Mouse (Mus musculus): ENCODE measurements around the gene Tpm3. TPM values are rescaled to one million over a fixed set of nuclear protein-coding genes. Genes with fewer than 3 reads are reported as not detected.

Tpm3 gene
- polyA plus RNA-seq, 1 experiment from 2014 or later, result 373 TPM

DNA sequence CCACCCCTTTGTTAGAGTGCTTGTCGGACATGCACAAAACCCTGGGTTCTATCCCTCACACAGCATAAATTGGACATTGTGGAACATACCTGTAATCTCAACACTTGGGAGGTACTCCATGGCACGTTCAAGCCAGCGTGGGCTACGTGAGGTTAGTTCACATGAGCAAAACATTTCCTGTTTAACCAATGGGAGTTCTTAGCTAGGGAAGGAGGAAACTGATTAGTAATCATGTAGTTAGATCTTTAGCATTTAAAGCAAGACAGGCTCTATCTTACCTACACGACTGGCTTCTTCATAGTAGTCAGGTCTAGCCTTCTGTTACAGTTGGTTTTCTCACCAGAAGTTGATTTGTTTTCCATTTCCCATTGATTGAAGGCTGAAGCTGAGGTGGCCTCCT lies 13.6 kb downstream of the Tpm3 start:
- no peak overlapping the region for H3K9ac ChIP-seq
- H3K4me3 ChIP-seq, result no peak overlapping the region
- H3K27me3 ChIP-seq, result no peaks in the 10 kb centered on the region
- H3K4me2 ChIP-seq, result no peak overlapping the region
- H3K27ac ChIP-seq (replicated peaks), result no peak overlapping the region
- H3K36me3 ChIP-seq, result peaks cover 51% of the 10 kb centered on the region
- no peak for ATAC-seq (ENCODE audit: low read depth)
- peaks cover 44% of the 10 kb centered on the region for H3K4me1 ChIP-seq (replicated peaks)
- WGBS, result 94% methylated on average over 5 of the region's 5 CpGs
- H3K9me3 ChIP-seq, result no peaks in the 10 kb centered on the region

DNA sequence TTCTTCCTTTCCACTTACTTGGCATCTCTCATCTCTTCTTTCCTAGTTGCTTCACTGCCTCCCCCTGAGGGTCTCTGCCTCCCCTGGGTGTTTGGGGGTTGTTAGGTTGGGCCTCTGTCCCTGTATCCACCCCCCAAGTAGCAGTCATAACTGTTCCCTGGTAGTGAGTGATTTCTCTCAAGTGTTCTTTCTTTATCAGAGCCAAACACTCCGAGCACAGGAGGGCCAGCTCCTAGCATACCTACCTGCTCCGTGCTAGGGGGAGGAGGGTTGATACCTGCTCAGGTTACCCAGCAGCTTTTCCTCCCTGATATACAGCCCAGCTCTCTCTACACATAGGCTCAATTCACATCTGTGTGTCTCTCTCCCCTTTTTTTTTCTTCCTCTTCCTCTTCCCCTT lies 16.2 kb downstream of the Tpm3 start:
- 95% methylated on average over 2 of the region's 2 CpGs for WGBS
- H3K4me3 ChIP-seq, result no peak overlapping the region

DNA sequence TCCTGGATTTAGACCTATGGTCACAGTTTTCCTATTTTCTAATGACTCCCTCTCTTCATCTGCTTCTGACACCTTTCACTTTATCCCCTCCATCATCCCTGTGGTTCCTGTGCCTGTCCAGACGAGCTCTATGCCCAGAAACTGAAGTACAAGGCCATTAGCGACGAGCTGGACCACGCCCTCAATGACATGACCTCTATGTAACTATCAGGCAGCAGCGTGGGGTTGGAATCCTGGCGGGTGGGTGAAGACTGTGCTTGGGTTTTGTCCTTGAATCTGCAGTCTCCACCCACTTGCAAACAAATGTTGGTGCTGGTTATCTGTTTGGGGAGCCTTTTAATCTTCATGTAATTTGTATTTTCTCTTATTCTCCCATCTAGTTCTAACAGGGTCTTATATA lies 18.4 kb downstream of the Tpm3 start:
- 93% methylated on average over 6 of the region's 6 CpGs for WGBS
- no peak overlapping the region for H3K4me2 ChIP-seq
- H3K4me3 ChIP-seq, result no peak overlapping the region
- ATAC-seq (ENCODE audit: low read depth), result no peak
- no peaks in the 10 kb centered on the region for H3K9me3 ChIP-seq
- H3K9ac ChIP-seq, result no peak overlapping the region
- no peak overlapping the region for H3K27ac ChIP-seq (replicated peaks)
- peaks cover 98% of the 10 kb centered on the region for H3K36me3 ChIP-seq
- H3K27me3 ChIP-seq, result no peaks in the 10 kb centered on the region
- H3K4me1 ChIP-seq (replicated peaks), result no peaks in the 10 kb centered on the region

More for the DNA sequence above, 16.2 kb downstream of the Tpm3 start:
- Histone ChIP-seq H3K27ac (replicated peaks) (no peak overlapping the region), H3K4me1 (replicated peaks) (peaks cover 19% of the 10 kb centered on the region), H3K27me3 (no peaks in the 10 kb centered on the region), H3K4me2 (no peak overlapping the region), H3K9me3 (no peaks in the 10 kb centered on the region), H3K36me3 (peaks cover 75% of the 10 kb centered on the region), H3K9ac (no peak overlapping the region)
- ATAC-seq (ENCODE audit: low read depth), result no peak

DNA sequence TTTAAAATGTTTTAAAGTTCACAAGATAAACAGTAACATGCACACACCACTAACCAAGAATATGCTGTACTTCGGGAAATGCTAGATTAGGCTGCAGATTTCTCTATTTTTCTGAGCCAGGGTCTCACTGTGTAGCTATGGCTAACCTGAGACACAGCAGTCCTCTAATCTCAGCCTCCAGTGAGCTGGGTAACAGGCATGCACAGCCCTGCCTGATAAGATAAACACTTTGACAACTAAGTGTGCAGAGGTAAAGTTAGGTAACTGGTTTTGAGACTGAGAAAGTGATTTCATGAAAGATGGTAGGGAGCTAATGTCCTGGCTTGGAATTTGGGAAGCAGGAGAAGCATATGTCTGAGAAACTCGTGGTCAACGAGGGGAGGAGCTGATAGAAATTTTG lies 22.0 kb downstream of the Tpm3 start:
- H3K9ac ChIP-seq, result no peak overlapping the region
- peaks cover 82% of the 10 kb centered on the region for H3K36me3 ChIP-seq
- no peaks in the 10 kb centered on the region for H3K4me1 ChIP-seq (replicated peaks)
- ATAC-seq (ENCODE audit: low read depth), result no peak
- no peak overlapping the region for H3K4me2 ChIP-seq
- H3K27me3 ChIP-seq, result no peaks in the 10 kb centered on the region
- H3K4me3 ChIP-seq, result no peak overlapping the region
- WGBS, result 92% methylated on average over 3 of the region's 3 CpGs
- H3K9me3 ChIP-seq, result no peaks in the 10 kb centered on the region
- no peak overlapping the region for H3K27ac ChIP-seq (replicated peaks)

DNA sequence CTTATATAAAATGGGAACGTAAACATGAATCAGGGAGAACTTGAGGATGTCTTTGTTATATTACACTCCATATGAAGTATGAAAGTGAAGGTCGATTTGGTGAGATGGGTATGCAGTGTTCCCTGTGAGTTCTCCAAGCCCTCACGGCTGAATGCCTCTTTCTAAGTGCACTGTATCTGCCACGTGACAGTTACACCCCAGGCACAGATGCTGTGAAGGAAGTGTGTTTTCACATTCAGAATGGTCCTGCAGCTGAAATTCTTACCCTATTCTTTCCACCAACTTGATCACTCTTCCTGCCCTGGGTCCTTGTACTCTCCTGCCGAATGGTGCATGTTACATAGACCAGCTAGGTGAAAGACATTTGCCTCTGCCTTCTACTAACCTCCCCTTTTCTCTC lies 25.5 kb downstream of the Tpm3 start:
- H3K27ac ChIP-seq (replicated peaks), result no peak overlapping the region
- no peak overlapping the region for H3K4me3 ChIP-seq
- no peaks in the 10 kb centered on the region for H3K4me1 ChIP-seq (replicated peaks)
- no peaks in the 10 kb centered on the region for H3K9me3 ChIP-seq
- no peaks in the 10 kb centered on the region for H3K27me3 ChIP-seq
- peaks cover 68% of the 10 kb centered on the region for H3K36me3 ChIP-seq
- no peak overlapping the region for H3K9ac ChIP-seq
- ATAC-seq (ENCODE audit: low read depth), result no peak
- 88% methylated on average over 5 of the region's 5 CpGs for WGBS
- H3K4me2 ChIP-seq, result no peak overlapping the region

DNA sequence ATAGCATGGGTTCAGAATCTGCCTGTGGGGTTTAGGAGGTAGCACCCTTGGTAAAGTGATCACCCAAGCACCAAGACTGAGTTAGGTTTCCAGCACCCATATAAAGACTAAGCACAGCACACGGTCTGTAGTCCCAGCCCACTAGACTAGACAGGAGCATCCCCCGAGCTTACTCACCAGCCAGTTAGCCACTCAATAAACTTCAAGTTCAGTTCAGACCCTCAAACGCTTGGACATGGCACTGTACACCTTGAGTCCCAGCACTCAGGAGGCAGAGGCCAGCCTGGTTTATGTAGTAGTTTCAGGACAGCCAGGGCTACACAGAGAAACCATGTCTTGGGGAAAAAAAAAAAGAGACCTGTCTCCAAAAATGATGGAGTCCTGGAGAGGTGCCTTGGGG lies 28.6 kb downstream of the Tpm3 start:
- no peak for ATAC-seq (ENCODE audit: low read depth)
- no peaks in the 10 kb centered on the region for H3K4me1 ChIP-seq (replicated peaks)
- H3K4me2 ChIP-seq, result no peak overlapping the region
- no peak overlapping the region for H3K27ac ChIP-seq (replicated peaks)
- no peaks in the 10 kb centered on the region for H3K9me3 ChIP-seq
- no peak overlapping the region for H3K9ac ChIP-seq
- WGBS, result 89% methylated on average over 3 of the region's 3 CpGs
- peaks cover 38% of the 10 kb centered on the region for H3K36me3 ChIP-seq
- H3K27me3 ChIP-seq, result no peaks in the 10 kb centered on the region
- no peak overlapping the region for H3K4me3 ChIP-seq

DNA sequence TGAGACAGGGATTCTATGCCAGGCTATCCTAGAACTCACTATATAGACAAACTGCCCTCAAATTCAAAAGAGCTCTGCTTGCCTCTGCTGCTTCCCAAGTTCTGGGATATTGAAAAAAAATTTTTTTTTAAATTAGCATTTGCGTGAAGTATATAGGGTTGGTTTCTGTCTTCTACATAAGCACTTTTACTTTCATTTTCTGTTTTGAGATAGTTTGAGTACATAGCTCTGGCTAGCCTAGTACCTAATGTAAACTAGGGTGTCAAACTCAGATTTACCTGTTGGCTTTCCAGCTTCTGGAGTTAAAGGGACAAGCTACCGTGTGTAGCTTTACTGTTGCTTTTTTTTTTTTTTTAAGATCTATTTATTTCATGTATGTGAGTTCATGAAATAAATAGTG lies 29.2 kb downstream of the Tpm3 start:
- WGBS, result 100% methylated on average over 2 of the region's 2 CpGs
- H3K4me1 ChIP-seq (replicated peaks), result no peaks in the 10 kb centered on the region
- H3K9ac ChIP-seq, result no peak overlapping the region

DNA sequence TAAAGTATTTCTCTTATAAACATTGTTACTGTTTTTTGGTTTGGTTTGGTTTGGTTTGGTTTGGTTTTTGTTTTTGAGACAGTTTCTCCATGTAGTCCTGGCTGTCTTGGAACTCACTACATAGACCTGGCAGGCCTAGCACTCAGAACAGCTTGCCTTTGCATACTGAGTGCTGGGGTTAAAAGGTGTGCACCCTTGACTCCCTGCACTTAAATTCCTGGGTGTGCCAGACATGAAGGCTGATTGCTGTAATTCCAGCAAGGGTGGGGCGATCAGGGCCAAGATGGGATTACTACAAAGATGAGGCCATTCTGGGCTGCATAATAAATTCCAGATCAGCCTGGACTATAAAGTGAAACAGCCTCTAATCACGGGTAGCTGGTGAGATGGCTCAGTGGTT lies 29.8 kb downstream of the Tpm3 start:
- Histone ChIP-seq H3K9ac (no peak overlapping the region), H3K27me3 (no peaks in the 10 kb centered on the region), H3K36me3 (peaks cover 36% of the 10 kb centered on the region), H3K4me2 (no peak overlapping the region), H3K27ac (replicated peaks) (no peak overlapping the region), H3K9me3 (no peaks in the 10 kb centered on the region), H3K4me3 (no peak overlapping the region), H3K4me1 (replicated peaks) (no peaks in the 10 kb centered on the region)
- 61% methylated on average over 2 of the region's 2 CpGs for WGBS
- ATAC-seq (ENCODE audit: low read depth), result no peak

More for the DNA sequence above, 29.2 kb downstream of the Tpm3 start:
- no peaks in the 10 kb centered on the region for H3K9me3 ChIP-seq
- H3K27me3 ChIP-seq, result no peaks in the 10 kb centered on the region
- H3K4me3 ChIP-seq, result no peak overlapping the region
- H3K27ac ChIP-seq (replicated peaks), result no peak overlapping the region
- no peak for ATAC-seq (ENCODE audit: low read depth)
- H3K36me3 ChIP-seq, result peaks cover 36% of the 10 kb centered on the region
- H3K4me2 ChIP-seq, result no peak overlapping the region

DNA sequence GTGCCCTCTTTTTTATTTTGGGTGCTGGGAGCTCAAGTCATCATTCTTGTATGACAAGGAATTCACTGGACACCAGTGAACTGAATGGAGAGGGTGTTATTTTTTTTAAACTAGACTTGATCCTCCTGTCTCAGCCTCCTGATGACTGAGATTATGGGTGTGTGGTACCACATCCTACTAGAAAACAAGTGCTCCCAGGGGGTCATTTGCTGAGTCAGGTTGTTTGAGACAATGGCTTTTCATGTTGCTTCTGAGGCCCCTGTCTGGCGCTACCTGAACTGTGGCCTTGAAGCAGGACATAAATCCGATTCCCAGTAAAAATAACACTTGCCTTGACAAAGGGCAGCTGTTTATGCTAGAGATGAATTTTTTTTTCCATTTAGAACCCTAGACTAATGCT lies 30.7 kb downstream of the Tpm3 start:
- Histone ChIP-seq H3K36me3 (peaks cover 33% of the 10 kb centered on the region), H3K9me3 (no peaks in the 10 kb centered on the region), H3K4me2 (no peak overlapping the region), H3K4me1 (replicated peaks) (no peaks in the 10 kb centered on the region), H3K27me3 (no peaks in the 10 kb centered on the region), H3K27ac (replicated peaks) (no peak overlapping the region), H3K4me3 (no peak overlapping the region), H3K9ac (no peak overlapping the region)
- ATAC-seq (ENCODE audit: low read depth), result no peak
- WGBS, result 84% methylated on average over 2 of the region's 2 CpGs

DNA sequence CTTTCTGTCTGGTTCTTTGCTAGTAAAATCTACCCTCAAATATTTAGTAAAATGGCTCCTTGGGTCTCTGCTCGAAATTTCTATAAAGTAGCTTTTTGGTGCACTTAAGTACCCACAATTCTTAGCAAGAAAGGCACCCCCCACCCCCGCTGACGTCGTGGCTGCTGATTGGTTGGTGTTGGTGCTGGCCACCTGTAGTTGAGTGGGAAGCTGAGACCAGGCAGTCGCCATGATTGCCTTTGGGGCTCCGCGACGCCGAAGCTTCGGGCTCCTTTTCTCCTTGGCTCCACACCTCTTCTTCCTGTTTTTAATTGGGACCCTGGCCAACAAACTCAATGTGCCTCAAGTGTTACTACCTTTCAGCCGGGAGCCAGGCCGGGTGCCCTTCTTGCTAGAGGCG lies 31.5 kb downstream of the Tpm3 start, which contains the start of gene Nup210l:
TSS of gene Nup210l (plus strand) at position 195 of the 400 bp plus-strand sequence.
- Histone ChIP-seq H3K9me3 (no peaks in the 10 kb centered on the region), H3K27me3 (no peaks in the 10 kb centered on the region), H3K4me2 (no peak within 1 kb of the TSS), H3K36me3 (peaks cover 25% of the 10 kb centered on the region), H3K4me1 (replicated peaks) (no peaks in the 10 kb centered on the region), H3K4me3 (no peak within 1 kb of the TSS), H3K27ac (replicated peaks) (no peak within 1 kb of the TSS), H3K9ac (no peak within 1 kb of the TSS)
- WGBS, result 79% methylated on average over 13 of the region's 13 CpGs
- ATAC-seq (ENCODE audit: low read depth), result no peak

DNA sequence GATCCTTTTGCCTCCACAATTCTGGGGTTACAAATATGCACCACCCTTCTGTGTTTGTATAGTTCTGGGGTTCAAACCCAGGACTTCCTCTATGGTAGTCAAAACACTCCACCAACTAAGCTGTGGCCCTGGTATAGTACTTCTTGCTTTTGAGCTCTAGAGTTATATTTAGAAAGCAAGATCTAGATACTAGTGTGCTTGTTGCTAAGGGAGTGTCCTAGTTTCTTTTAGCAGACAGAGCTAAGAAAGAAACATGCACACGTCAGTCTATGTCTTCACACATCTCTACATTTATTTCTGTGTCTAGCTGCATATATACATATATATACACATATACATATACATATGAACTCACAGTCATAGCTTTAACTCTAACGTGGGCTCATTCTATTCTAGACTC lies 39.3 kb downstream of the Tpm3 start:
- no peak overlapping the region for H3K4me2 ChIP-seq
- WGBS, result 80% methylated on average over 2 of the region's 2 CpGs
- no peaks in the 10 kb centered on the region for H3K36me3 ChIP-seq
- no peak overlapping the region for H3K27ac ChIP-seq (replicated peaks)
- H3K9me3 ChIP-seq, result no peaks in the 10 kb centered on the region
- H3K27me3 ChIP-seq, result no peaks in the 10 kb centered on the region
- H3K4me1 ChIP-seq (replicated peaks), result no peaks in the 10 kb centered on the region
- H3K9ac ChIP-seq, result no peak overlapping the region
- H3K4me3 ChIP-seq, result no peak overlapping the region
- ATAC-seq (ENCODE audit: low read depth), result no peak

DNA sequence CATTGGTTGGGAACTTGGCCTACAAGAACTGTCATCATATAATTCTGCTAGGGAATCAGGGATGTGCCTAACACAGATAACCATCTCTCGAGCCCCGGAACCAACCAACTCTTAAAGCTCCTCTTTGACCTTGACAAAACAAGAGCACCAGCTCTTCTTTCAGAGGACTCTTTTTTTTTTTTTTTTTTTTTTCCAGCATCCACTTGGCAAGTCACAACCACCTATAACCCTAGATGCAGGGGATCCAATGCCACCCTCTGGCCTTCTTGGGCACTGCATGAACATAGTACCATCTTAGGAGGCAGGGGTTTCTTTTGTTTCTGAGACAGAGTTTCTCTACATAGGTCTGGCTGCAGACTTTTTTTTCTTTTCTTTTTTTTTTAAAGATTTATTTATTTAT lies 41.9 kb downstream of the Tpm3 start:
- H3K9ac ChIP-seq, result no peak overlapping the region
- ATAC-seq (ENCODE audit: low read depth), result no peak
- H3K4me3 ChIP-seq, result no peak overlapping the region
- no peaks in the 10 kb centered on the region for H3K36me3 ChIP-seq
- H3K4me2 ChIP-seq, result no peak overlapping the region
- no peaks in the 10 kb centered on the region for H3K4me1 ChIP-seq (replicated peaks)
- H3K27me3 ChIP-seq, result no peaks in the 10 kb centered on the region
- no peak overlapping the region for H3K27ac ChIP-seq (replicated peaks)
- H3K9me3 ChIP-seq, result no peaks in the 10 kb centered on the region
- WGBS, result 93% methylated on average over 2 of the region's 2 CpGs

DNA sequence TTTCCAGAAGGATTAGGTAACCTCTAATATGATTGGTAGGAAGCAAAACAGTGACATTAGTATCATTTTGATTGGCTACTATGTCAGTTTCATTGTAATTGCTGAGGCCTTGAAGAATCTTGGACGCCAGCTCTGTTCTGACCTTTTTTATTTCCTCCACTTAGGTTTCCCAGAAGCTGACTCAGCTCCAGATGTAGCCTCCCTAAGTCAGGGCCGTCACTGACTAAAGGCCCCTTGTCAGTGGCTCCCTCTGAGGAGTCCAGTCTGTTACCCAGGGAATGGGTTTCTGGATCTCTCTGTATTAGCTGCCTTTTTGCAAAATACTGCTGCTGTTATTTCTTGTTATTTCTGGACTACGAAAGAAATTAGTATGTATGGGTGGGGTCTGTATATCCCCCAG lies 43.1 kb downstream of the Tpm3 start:
- Histone ChIP-seq H3K4me2 (no peak overlapping the region), H3K36me3 (no peaks in the 10 kb centered on the region), H3K4me3 (no peak overlapping the region), H3K9me3 (no peaks in the 10 kb centered on the region), H3K27me3 (no peaks in the 10 kb centered on the region), H3K9ac (no peak overlapping the region), H3K27ac (replicated peaks) (no peak overlapping the region), H3K4me1 (replicated peaks) (no peaks in the 10 kb centered on the region)
- ATAC-seq (ENCODE audit: low read depth), result no peak
- WGBS, result 76% methylated on average over 3 of the region's 3 CpGs
